Mouse (Mus musculus) cortical plate, adult 2 months (tissue): ENCODE measurements around the gene Mab21l1.

Experiments used
- CTCF ChIP-seq: fragments of 200-500 bp; IDR thresholded peaks from 2 replicates; pipeline ENCODE4 v1.5.1; 2011; ENCODE audit warnings: mild to moderate bottlenecking, control low read depth, low read length; ENCODE audit not compliant: insufficient read depth; ENCODE audit errors: extremely low read depth
- POLR2A ChIP-seq: fragments of 200-500 bp; IDR thresholded peaks from 2 replicates; pipeline ENCODE4 v1.6.1; 2011; ENCODE audit warnings: mild to moderate bottlenecking, low read length, control low read depth; ENCODE audit not compliant: insufficient read depth; ENCODE audit errors: extremely low read depth

- no peak for TF ChIP-seq CTCF
- TF ChIP-seq POLR2A: no peak
These were observed 1.1 kb downstream of the Mab21l1 start for GRCm38 (mm10) chr3:55783171-55784081.
